Mouse (Mus musculus): ENCODE measurements around the gene Plk4. TPM values are rescaled to one million over a fixed set of nuclear protein-coding genes. Genes with fewer than 3 reads are reported as not detected.

Plk4 gene
- polyA plus RNA-seq, 1 experiment from 2014 or later = 55.5 TPM

Other genes with a start within 250 kb of the Plk4 start
- gene Slc25a31, start 91.2 kb upstream of the Plk4 start, polyA plus RNA-seq (2014; fragmentation: Nextera tagmentation; extraction: Ambion mirVana) = not detected in 2 replicates
- gene Hspa4l, start 55.5 kb upstream of the Plk4 start, polyA plus RNA-seq (2014; fragmentation: Nextera tagmentation; extraction: Ambion mirVana) = 15.3 and 17.7 TPM in 2 replicates
- gene Mfsd8, start 46.9 kb downstream of the Plk4 start, polyA plus RNA-seq (2014; fragmentation: Nextera tagmentation; extraction: Ambion mirVana) = 7.2 and 7.8 TPM in 2 replicates
- gene Abhd18, start 47.0 kb downstream of the Plk4 start, polyA plus RNA-seq (2014; fragmentation: Nextera tagmentation; extraction: Ambion mirVana) = 9.9 and 11.6 TPM in 2 replicates
- gene 1700034I23Rik, start 102.5 kb downstream of the Plk4 start, polyA plus RNA-seq (2014; fragmentation: Nextera tagmentation; extraction: Ambion mirVana) = 0.35 and 0.41 TPM in 2 replicates
- gene Larp1b, start 149.8 kb downstream of the Plk4 start, polyA plus RNA-seq (2014; fragmentation: Nextera tagmentation; extraction: Ambion mirVana) = 3.6 and 5.8 TPM in 2 replicates